In genomic region chr17:21679273-21680018, GRCm38 (mm10) we compare ENCODE assay signal across 8 mouse cellular contexts. TPM values are rescaled to one million over a fixed set of nuclear protein-coding genes. Genes with fewer than 3 reads are reported as not detected.
DNase-seq lines count a peak whose midpoint lies in the region; ATAC-seq and TF ChIP-seq lines count a peak whose summit lies in the region.

No protein-coding gene starts in this region.

- H3K4me1 ChIP-seq in forebrain, embryonic 10.5 days, result peaks cover 8% of the 10 kb centered on the region; the same call in 1 of the 2 replicates
- H3K4me1 ChIP-seq in heart, embryonic 15.5 days (replicated peaks), result no peaks in the 10 kb centered on the region
- peaks cover 9 to 10% of the 10 kb centered on the region in 2 experiments for H3K4me1 ChIP-seq in liver, embryonic 14.5 days (replicated peaks; ENCODE audit: control insufficient read depth in 2 of 2, insufficient read depth in 2 of 2, low read length in 1 of 2)
- H3K4me1 ChIP-seq in neural tube, embryonic 11.5 days (ENCODE audit: control insufficient read depth, insufficient read depth, low read length), result peaks cover 3% of the 10 kb centered on the region; the same call in 1 of the 2 replicates
- no peaks in the 10 kb centered on the region for H3K4me1 ChIP-seq in stomach, postnatal 0 days (replicated peaks; ENCODE audit: control insufficient read depth, insufficient read depth)

- H3K4me3 ChIP-seq in forebrain, embryonic 10.5 days, result peak overlapping the region; percentile 53
- peak overlapping the region; percentile 59 for H3K4me3 ChIP-seq in heart, embryonic 15.5 days
- peak overlapping the region; percentile 65 to 98 for H3K4me3 ChIP-seq in liver, embryonic 14.5 days (ENCODE audit: insufficient read depth in 1 of 2, low read depth in 2 of 2, low read length in 2 of 2)
- peak overlapping the region; percentile 39 for H3K4me3 ChIP-seq in neural tube, embryonic 11.5 days (ENCODE audit: low read depth, low read length)
- H3K4me3 ChIP-seq in stomach, postnatal 0 days (ENCODE audit: low read depth, low read length), result peak overlapping the region; percentile 44

- no peak for TF ChIP-seq EP300 in liver, embryonic 14.5 days (IDR thresholded peaks at IDR 0.05; ENCODE audit: low read depth)
- no peak for TF ChIP-seq EP300 in stomach, postnatal 0 days (optimal IDR thresholded peaks at IDR 0.05)

- H3K27ac ChIP-seq in forebrain, embryonic 10.5 days, result peak overlapping the region; percentile 77
- peak overlapping the region; percentile 65 for H3K27ac ChIP-seq in heart, embryonic 15.5 days
- peak overlapping the region; percentile 79 for H3K27ac ChIP-seq in liver, embryonic 14.5 days
- H3K27ac ChIP-seq in neural tube, embryonic 11.5 days (ENCODE audit: low read depth, low read length), result no peak overlapping the region
- peak overlapping the region; percentile 82 for H3K27ac ChIP-seq in stomach, postnatal 0 days (replicated peaks)

- peaks cover under 1% of the 10 kb centered on the region; the same call in 1 of the 2 replicates for H3K36me3 ChIP-seq in forebrain, embryonic 10.5 days (replicated peaks)
- H3K36me3 ChIP-seq in heart, embryonic 15.5 days, result no peaks in the 10 kb centered on the region
- H3K36me3 ChIP-seq in liver, embryonic 14.5 days (replicated peaks; ENCODE audit: control insufficient read depth, insufficient read depth, low read depth), result no peaks in the 10 kb centered on the region; the same call in 1 of the 2 replicates
- H3K36me3 ChIP-seq in neural tube, embryonic 11.5 days (ENCODE audit: control insufficient read depth, insufficient read depth, low read length), result no peaks in the 10 kb centered on the region
- no peaks in the 10 kb centered on the region for H3K36me3 ChIP-seq in stomach, postnatal 0 days (ENCODE audit: control insufficient read depth, insufficient read depth, low read length)

- H3K9me3 ChIP-seq in forebrain, embryonic 10.5 days, result no peaks in the 10 kb centered on the region
- no peaks in the 10 kb centered on the region for H3K9me3 ChIP-seq in heart, embryonic 15.5 days (replicated peaks)
- H3K9me3 ChIP-seq in liver, embryonic 14.5 days (ENCODE audit: control insufficient read depth, low read length), result no peaks in the 10 kb centered on the region
- no peaks in the 10 kb centered on the region for H3K9me3 ChIP-seq in neural tube, embryonic 11.5 days (ENCODE audit: control insufficient read depth, low read length)
- no peaks in the 10 kb centered on the region for H3K9me3 ChIP-seq in stomach, postnatal 0 days (ENCODE audit: control insufficient read depth, low read length)

- TF ChIP-seq CTCF in liver, embryonic 14.5 days (IDR thresholded peaks at IDR 0.05; ENCODE audit: low read depth), result peak; percentile 79
- peak; percentile 81 for TF ChIP-seq CTCF in stomach, postnatal 0 days (IDR thresholded peaks at IDR 0.05; ENCODE audit: low read depth)

- ATAC-seq in heart, embryonic 15.5 days (replicated peaks; ENCODE audit: insufficient number of reproducible peaks, insufficient read depth, low FRiP score, low read depth), result peak; percentile 100
- ATAC-seq in liver, embryonic 14.5 days (ENCODE audit: insufficient read depth), result peak; percentile 100
- peak; percentile 98 for ATAC-seq in neural tube, embryonic 11.5 days (ENCODE audit: insufficient read depth, low FRiP score, low TSS enrichment)
- peak; percentile 100 for ATAC-seq in stomach, postnatal 0 days (ENCODE audit: low FRiP score, low TSS enrichment)

- DNase-seq in CD8-positive naive resting alpha-beta T cell, adult 2 months (ENCODE audit: low read depth in 2 of 2, low spot score in 2 of 2), result peak; percentile 89 to 92
- peak; percentile 90 for DNase-seq in c-Kit-positive CD71-negative TER-119-negative erythroid progenitor cells, embryonic 14.5 days (ENCODE audit: low read depth)
- peak; percentile 81 for DNase-seq in forebrain, embryonic 10.5 days (ENCODE audit: extremely low spot score, low spot score)
- DNase-seq in kidney, postnatal 25 days, result peak; percentile 89 to 94
- peak; percentile 93 to 95 (median 93) for DNase-seq in liver, embryonic 14.5 days (ENCODE audit: low read depth in 3 of 3, low spot score in 3 of 3)
- peak; percentile 81 for DNase-seq in neural tube, embryonic 11.5 days (ENCODE audit: low spot score)
- peak; percentile 87 for DNase-seq in stomach, postnatal 0 days (ENCODE audit: low spot score)

- no peaks in the 10 kb centered on the region for H3K27me3 ChIP-seq in forebrain, embryonic 10.5 days (ENCODE audit: poor library complexity, severe bottlenecking)
- H3K27me3 ChIP-seq in heart, embryonic 15.5 days, result no peaks in the 10 kb centered on the region
- H3K27me3 ChIP-seq in liver, embryonic 14.5 days (ENCODE audit: control insufficient read depth, insufficient read depth, low read length), result no peaks in the 10 kb centered on the region
- no peaks in the 10 kb centered on the region for H3K27me3 ChIP-seq in neural tube, embryonic 11.5 days (ENCODE audit: control insufficient read depth, insufficient read depth, low read length)
- no peaks in the 10 kb centered on the region for H3K27me3 ChIP-seq in stomach, postnatal 0 days (ENCODE audit: control insufficient read depth, insufficient read depth, low read length)

- 5% methylated on average over 9 of the region's 9 CpGs for WGBS in forebrain, embryonic 10.5 days
- WGBS in heart, embryonic 15.5 days, result 2% methylated on average over 9 of the region's 9 CpGs
- WGBS in liver, embryonic 14.5 days (ENCODE audit: insufficient replicate concordance), result 2% methylated on average over 9 of the region's 9 CpGs
- 5% methylated on average over 9 of the region's 9 CpGs for WGBS in neural tube, embryonic 11.5 days
- WGBS in stomach, postnatal 0 days, result 3% methylated on average over 9 of the region's 9 CpGs

- peak overlapping the region; percentile 70 for H3K4me2 ChIP-seq in heart, embryonic 15.5 days
- peak overlapping the region; percentile 74 for H3K4me2 ChIP-seq in liver, embryonic 14.5 days (ENCODE audit: low read depth)
- H3K4me2 ChIP-seq in neural tube, embryonic 11.5 days (ENCODE audit: low read depth), result peak overlapping the region; percentile 40
- H3K4me2 ChIP-seq in stomach, postnatal 0 days (replicated peaks; ENCODE audit: low read depth), result peak overlapping the region; percentile 62

- peak overlapping the region; percentile 50 for H3K9ac ChIP-seq in heart, embryonic 15.5 days
- H3K9ac ChIP-seq in liver, embryonic 14.5 days (replicated peaks), result peak overlapping the region; percentile 59
- H3K9ac ChIP-seq in neural tube, embryonic 11.5 days (ENCODE audit: low read length), result peak overlapping the region; percentile 37
- H3K9ac ChIP-seq in stomach, postnatal 0 days (ENCODE audit: low read length), result peak overlapping the region; percentile 47

RNA-seq across cellular contexts. Expression of gene Gm10226, which starts 12.2 kb away (rescaled TPM):
- 7.8 and 9.1 TPM in 2 replicates for polyA plus RNA-seq in forebrain, embryonic 10.5 days (2016; fragmentation: Nextera tagmentation; extraction: Ambion mirVana)
- 2.6 and 3.9 TPM in 2 replicates for polyA plus RNA-seq in heart, embryonic 15.5 days (2015; fragmentation: Nextera tagmentation; extraction: Ambion mirVana)
- polyA plus RNA-seq in liver, embryonic 14.5 days (2012; rRNA removed), result 2.3 TPM in 1 of 2 replicates, not detected in the other
- polyA plus RNA-seq in liver, embryonic 14.5 days (2014; fragmentation: Nextera tagmentation; extraction: Ambion mirVana), result 5.0 and 6.1 TPM in 2 replicates
- 16.5 and 19.5 TPM in 2 replicates for polyA plus RNA-seq in neural tube, embryonic 11.5 days (2014; fragmentation: Nextera tagmentation; extraction: Ambion mirVana)
- polyA plus RNA-seq in stomach, postnatal 0 days (2015; fragmentation: Nextera tagmentation; extraction: Ambion mirVana), result 3.4 and 3.7 TPM in 2 replicates

RNA-seq across cellular contexts. Expression of gene Zfp760, which starts 28.1 kb away (rescaled TPM):
- polyA plus RNA-seq in forebrain, embryonic 10.5 days (2016; fragmentation: Nextera tagmentation; extraction: Ambion mirVana), result 19.8 and 20.1 TPM in 2 replicates
- 5.3 and 6.0 TPM in 2 replicates for polyA plus RNA-seq in heart, embryonic 15.5 days (2015; fragmentation: Nextera tagmentation; extraction: Ambion mirVana)
- 2.0 and 4.1 TPM in 2 replicates for polyA plus RNA-seq in liver, embryonic 14.5 days (2012; rRNA removed)
- 4.0 and 4.1 TPM in 2 replicates for polyA plus RNA-seq in liver, embryonic 14.5 days (2014; fragmentation: Nextera tagmentation; extraction: Ambion mirVana)
- polyA plus RNA-seq in neural tube, embryonic 11.5 days (2014; fragmentation: Nextera tagmentation; extraction: Ambion mirVana), result 21.0 and 22.5 TPM in 2 replicates
- polyA plus RNA-seq in stomach, postnatal 0 days (2015; fragmentation: Nextera tagmentation; extraction: Ambion mirVana), result 2.6 and 2.8 TPM in 2 replicates

RNA-seq across cellular contexts. Expression of gene Zfp983, which starts 29.0 kb away (rescaled TPM):
- 4.1 and 5.9 TPM in 2 replicates for polyA plus RNA-seq in forebrain, embryonic 10.5 days (2016; fragmentation: Nextera tagmentation; extraction: Ambion mirVana)
- 2.6 and 2.7 TPM in 2 replicates for polyA plus RNA-seq in heart, embryonic 15.5 days (2015; fragmentation: Nextera tagmentation; extraction: Ambion mirVana)
- 0.38 and 0.78 TPM in 2 replicates for polyA plus RNA-seq in liver, embryonic 14.5 days (2012; rRNA removed)
- 1.3 and 1.4 TPM in 2 replicates for polyA plus RNA-seq in liver, embryonic 14.5 days (2014; fragmentation: Nextera tagmentation; extraction: Ambion mirVana)
- polyA plus RNA-seq in neural tube, embryonic 11.5 days (2014; fragmentation: Nextera tagmentation; extraction: Ambion mirVana), result 7.2 and 10.5 TPM in 2 replicates
- polyA plus RNA-seq in stomach, postnatal 0 days (2015; fragmentation: Nextera tagmentation; extraction: Ambion mirVana), result 1.5 and 1.9 TPM in 2 replicates

RNA-seq across cellular contexts. Expression of gene Zfp229, which starts 51.1 kb away (rescaled TPM):
- polyA plus RNA-seq in forebrain, embryonic 10.5 days (2016; fragmentation: Nextera tagmentation; extraction: Ambion mirVana), result 8.1 and 8.3 TPM in 2 replicates
- polyA plus RNA-seq in heart, embryonic 15.5 days (2015; fragmentation: Nextera tagmentation; extraction: Ambion mirVana), result 4.2 and 6.7 TPM in 2 replicates
- polyA plus RNA-seq in liver, embryonic 14.5 days (2012; rRNA removed), result 0.71 and 1.1 TPM in 2 replicates
- 1.1 and 1.6 TPM in 2 replicates for polyA plus RNA-seq in liver, embryonic 14.5 days (2014; fragmentation: Nextera tagmentation; extraction: Ambion mirVana)
- polyA plus RNA-seq in neural tube, embryonic 11.5 days (2014; fragmentation: Nextera tagmentation; extraction: Ambion mirVana), result 7.3 and 7.8 TPM in 2 replicates
- polyA plus RNA-seq in stomach, postnatal 0 days (2015; fragmentation: Nextera tagmentation; extraction: Ambion mirVana), result 2.5 TPM in 2 replicates
